Mouse (Mus musculus) heart, adult 2 months (tissue): ENCODE measurements around the gene Palm2. TPM values are rescaled to one million over a fixed set of nuclear protein-coding genes. Genes with fewer than 3 reads are reported as not detected.

Experiments used
- DNase-seq, 2 experiments: peaks; one replicate each; pipeline ENCODE4 v3.0.0; 2021
- H3K27ac ChIP-seq: fragments of 200-600 bp; 2 replicates; pipeline ENCODE4 v1.8.1; 2022
- H3K27me3 ChIP-seq: fragments of 200-500 bp; 2 replicates; pipeline ENCODE4 v1.6.1; 2012; ENCODE audit warnings: mild to moderate bottlenecking, low read length, inconsistent platforms, mixed read lengths; ENCODE audit not compliant: control insufficient read depth, insufficient read depth
- H3K36me3 ChIP-seq: fragments of 200-500 bp; 2 replicates; pipeline ENCODE4 v1.6.1; 2012; ENCODE audit warnings: low read length, inconsistent platforms; ENCODE audit not compliant: control insufficient read depth, insufficient read depth
- H3K4me1 ChIP-seq: fragments of 200-500 bp; 2 replicates; pipeline ENCODE4 v1.6.1; 2011; ENCODE audit warnings: low read length; ENCODE audit not compliant: control insufficient read depth, insufficient read depth
- H3K4me3 ChIP-seq: fragments of 200-600 bp; 2 replicates; pipeline ENCODE4 v1.8.1; 2022
- H3K79me2 ChIP-seq: fragments of 200-500 bp; replicated peaks from 2 replicates; pipeline ENCODE4 v1.6.1; 2012; ENCODE audit warnings: mild to moderate bottlenecking, inconsistent platforms, low read length, moderate library complexity, mixed read lengths; ENCODE audit not compliant: control insufficient read depth, insufficient read depth
- H3K9ac ChIP-seq: fragments of 200-500 bp; 2 replicates; pipeline ENCODE4 v1.6.1; 2012; ENCODE audit warnings: low read depth, mild to moderate bottlenecking, control low read depth, inconsistent platforms, low read length, mixed read lengths
- CTCF ChIP-seq: fragments of 200-600 bp; IDR thresholded peaks from 2 replicates; pipeline ENCODE4 v1.8.1; 2022; ENCODE audit warnings: antibody characterized with exemption, mild to moderate bottlenecking, moderate library complexity
- EP300 ChIP-seq: fragments of 200-500 bp; IDR thresholded peaks from 2 replicates; pipeline ENCODE4 v1.6.1; 2011; ENCODE audit warnings: low read depth, low read length, control low read depth; ENCODE audit not compliant: insufficient read depth
- POLR2A ChIP-seq: fragments of 200-500 bp; IDR thresholded peaks from 2 replicates; pipeline ENCODE4 v1.6.1; 2011; ENCODE audit warnings: mild to moderate bottlenecking, low read depth, low read length, control low read depth; ENCODE audit not compliant: insufficient read depth
- WGBS: fragments of 180-500 bp; shearing (Covaris S2); methylation state at CpG from one replicate; pipeline ENCODE4 v1.1.7; 2018; 5-methylcytosine and 5-hydroxymethylcytosine counted together
- intact Hi-C: fragments of 180-260 bp; cut with DNase I; formaldehyde crosslinking; loops from one replicate; pipeline ENCODE4 v1.15.1; 2025
- polyA plus RNA-seq: library from polyadenylated mRNA; depleted of rRNA; stranded (reverse); fragments of >200 nt; gene quantifications from 2 replicates; pipeline ENCODE4 v1.2.3, GENCODE M21; 2012
- total RNA-seq, 2 experiments: library from RNA; stranded (reverse); gene quantifications; 2 replicates each; pipeline ENCODE4 v1.2.3; 2021

Gene Palm2
- total and polyA plus RNA-seq, 3 experiments, result 0.33 to 13.2 (median 9.9) TPM

DNA sequence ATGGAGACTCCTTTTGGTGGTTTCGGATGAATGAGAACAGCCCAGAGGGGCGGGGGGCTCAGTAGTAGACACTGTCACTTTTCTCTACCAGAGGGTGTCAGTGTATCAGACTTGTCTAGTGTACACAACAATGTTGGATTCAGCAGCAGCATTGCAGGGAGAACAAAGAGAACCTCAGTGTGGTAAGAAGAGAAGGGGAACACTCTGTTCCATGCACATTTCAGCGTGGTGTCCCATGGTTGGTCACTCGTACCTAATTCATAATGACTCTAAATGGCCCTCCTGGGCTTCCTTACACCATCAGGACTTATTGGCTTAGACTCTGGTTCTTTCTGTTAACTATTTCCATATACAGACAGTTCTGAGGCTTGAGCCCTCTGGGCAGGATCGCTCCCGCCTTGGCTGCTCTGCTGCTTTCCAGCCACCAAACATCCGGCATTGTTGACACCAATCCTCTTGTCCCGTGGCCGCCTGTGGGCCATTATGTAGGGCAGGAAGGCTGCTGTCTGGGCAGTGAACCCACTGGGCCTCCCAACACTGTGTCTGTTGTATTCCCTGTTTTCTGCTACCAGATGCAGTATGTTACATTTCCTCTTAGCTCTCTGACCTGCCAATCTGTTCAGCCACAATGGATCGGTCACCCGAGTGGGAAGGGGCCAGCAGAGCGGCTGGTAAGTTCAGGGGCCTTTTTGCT is 264.0 kb downstream of the Palm2 start:
- DNase-seq, result no peak
- intact Hi-C loops, result no loop called here
- Histone ChIP-seq H3K9ac (no peak overlapping the region), H3K27ac (no peak overlapping the region), H3K4me3 (no peak overlapping the region), H3K79me2 (no peaks in the 10 kb centered on the region), H3K4me1 (peaks cover 2% of the 10 kb centered on the region; the same call in 1 of the 2 replicates), H3K36me3 (no peaks in the 10 kb centered on the region), H3K27me3 (no peaks in the 10 kb centered on the region)
- TF ChIP-seq EP300 (no peak), POLR2A (no peak), CTCF (no peak)
- 85% methylated on average over 12 of the region's 12 CpGs for WGBS

DNA sequence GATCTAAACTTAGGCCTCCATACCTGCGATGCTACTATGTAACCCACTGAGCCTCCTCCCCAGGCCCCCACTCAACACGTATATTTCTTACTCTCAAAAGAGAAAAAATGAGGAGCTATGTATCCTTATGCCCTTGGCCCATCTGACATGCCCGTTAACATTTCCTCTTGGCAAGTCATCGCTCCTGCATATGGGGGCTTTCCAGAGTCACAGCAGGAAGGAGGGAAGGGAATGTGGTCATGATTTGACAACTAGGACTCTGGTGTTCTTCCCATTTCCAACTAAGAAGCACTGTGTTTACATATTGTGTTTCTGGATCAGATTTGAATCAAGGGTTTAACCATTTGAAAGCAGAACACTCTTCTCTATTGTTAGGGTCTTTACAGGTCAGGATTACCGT is 267.5 kb downstream of the Palm2 start:
- H3K27ac ChIP-seq, result no peak overlapping the region
- no peak for DNase-seq
- H3K4me1 ChIP-seq, result no peaks in the 10 kb centered on the region
- intact Hi-C loops, result no loop called here
- H3K9ac ChIP-seq, result no peak overlapping the region
- no peaks in the 10 kb centered on the region for H3K27me3 ChIP-seq
- no peak overlapping the region for H3K4me3 ChIP-seq
- TF ChIP-seq CTCF, result no peak
- TF ChIP-seq EP300, result no peak
- TF ChIP-seq POLR2A, result no peak
- H3K79me2 ChIP-seq, result no peaks in the 10 kb centered on the region
- H3K36me3 ChIP-seq, result no peaks in the 10 kb centered on the region
- 67% methylated on average over 5 of the region's 5 CpGs for whole genome bisulfite sequencing

DNA sequence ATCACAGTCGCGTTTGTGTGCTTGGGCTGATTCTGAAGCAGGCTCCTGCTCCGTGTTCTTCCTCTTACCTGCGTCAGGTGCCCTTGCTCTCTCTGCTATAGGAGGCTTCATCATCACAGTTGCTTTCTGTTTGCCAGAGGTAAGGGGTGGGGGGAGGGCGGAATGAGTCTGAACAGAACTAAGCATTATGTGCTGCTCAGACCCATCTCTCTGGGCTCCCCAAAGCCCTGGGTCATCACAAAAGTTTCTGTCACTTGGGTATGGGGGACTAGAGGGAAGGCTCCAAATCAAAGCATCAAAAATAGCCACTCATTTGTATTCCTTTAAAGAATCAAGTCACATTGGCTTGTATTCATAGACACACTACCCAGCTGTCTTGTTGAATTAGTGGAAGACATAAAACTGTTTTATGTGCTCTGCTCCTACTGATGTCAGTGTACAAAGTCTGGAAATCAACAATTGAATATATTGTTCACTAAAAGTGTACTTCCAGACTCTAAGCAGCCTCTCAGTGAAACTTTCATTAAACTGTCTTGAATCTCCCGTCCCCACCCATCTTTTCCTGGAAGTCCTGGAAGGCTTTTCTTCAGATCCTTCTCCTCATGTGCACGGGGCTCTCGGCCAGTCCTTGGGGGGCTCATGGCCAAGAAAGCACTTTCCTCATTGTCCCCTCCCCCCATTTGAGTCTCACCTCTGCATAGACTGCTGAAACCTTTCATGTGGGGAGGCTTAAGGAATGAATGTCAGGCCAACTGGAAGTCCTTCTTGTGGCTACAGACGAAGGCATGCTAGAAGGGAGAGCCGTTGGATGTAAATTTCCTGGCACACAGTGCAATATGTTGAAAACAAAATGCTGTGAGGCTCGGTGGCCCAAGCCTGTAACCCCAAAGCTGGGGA is 269.8 kb downstream of the Palm2 start:
- no peaks in the 10 kb centered on the region for H3K36me3 ChIP-seq
- no peak for DNase-seq
- no peak overlapping the region for H3K4me3 ChIP-seq
- H3K9ac ChIP-seq, result no peak overlapping the region
- intact Hi-C loops, result no loop called here
- H3K79me2 ChIP-seq, result no peaks in the 10 kb centered on the region
- H3K27ac ChIP-seq, result no peak overlapping the region
- TF ChIP-seq POLR2A, result no peak
- TF ChIP-seq CTCF, result no peak
- no peak for TF ChIP-seq EP300
- no peaks in the 10 kb centered on the region for H3K27me3 ChIP-seq
- 65% methylated on average over 11 of the region's 11 CpGs for WGBS
- no peaks in the 10 kb centered on the region for H3K4me1 ChIP-seq

DNA sequence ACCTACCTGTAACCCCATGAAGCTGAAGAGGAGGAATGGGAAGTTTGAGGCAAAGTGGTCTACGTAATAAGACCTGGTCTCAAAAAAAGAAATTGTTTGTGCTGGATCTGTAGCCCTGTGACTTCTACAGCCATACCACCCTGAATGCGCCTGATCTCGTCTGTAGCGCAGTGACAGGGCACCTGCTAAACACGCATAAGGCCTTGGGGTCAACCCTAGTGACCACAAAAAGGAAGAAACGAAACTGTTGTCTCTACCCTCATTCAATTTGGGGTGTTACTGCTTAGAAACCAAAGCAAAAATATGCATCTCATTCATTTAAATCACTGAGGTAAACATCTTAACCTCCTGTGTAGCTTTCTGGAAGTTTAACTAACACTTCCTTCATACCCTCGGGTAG is 270.5 kb downstream of the Palm2 start:
- intact Hi-C loops, result no loop called here
- Histone ChIP-seq H3K36me3 (no peaks in the 10 kb centered on the region), H3K4me3 (no peak overlapping the region), H3K9ac (no peak overlapping the region), H3K27me3 (no peaks in the 10 kb centered on the region), H3K27ac (no peak overlapping the region), H3K79me2 (no peaks in the 10 kb centered on the region), H3K4me1 (no peaks in the 10 kb centered on the region)
- WGBS, result 93% methylated on average over 7 of the region's 7 CpGs
- TF ChIP-seq EP300 (no peak), CTCF (no peak), POLR2A (no peak)
- DNase-seq, result no peak

DNA sequence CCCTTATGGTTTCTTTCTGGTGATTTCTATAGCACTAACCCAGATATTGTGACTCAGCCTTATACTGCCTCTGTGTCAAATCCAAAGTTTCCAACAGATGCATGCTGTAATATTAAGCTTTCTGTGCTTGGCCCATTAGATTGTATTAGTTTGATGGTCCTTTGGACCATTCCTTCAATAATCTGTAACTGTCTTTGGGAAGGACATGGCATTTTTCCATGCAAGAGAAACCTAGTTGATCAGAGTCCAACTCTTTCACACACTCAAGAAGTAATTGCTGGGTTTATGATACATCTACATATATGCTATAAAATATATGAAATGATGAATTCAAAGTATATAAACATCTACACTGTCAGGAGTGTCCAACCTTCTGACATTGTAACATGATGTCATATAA is 281.8 kb downstream of the Palm2 start:
- TF ChIP-seq EP300 (no peak), CTCF (no peak), POLR2A (no peak)
- Histone ChIP-seq H3K4me1 (peaks cover 2% of the 10 kb centered on the region), H3K36me3 (no peaks in the 10 kb centered on the region), H3K79me2 (no peaks in the 10 kb centered on the region), H3K27ac (no peak overlapping the region), H3K9ac (no peak overlapping the region), H3K27me3 (no peaks in the 10 kb centered on the region), H3K4me3 (no peak overlapping the region)
- intact Hi-C loops, result no loop called here
- no peak for DNase-seq

DNA sequence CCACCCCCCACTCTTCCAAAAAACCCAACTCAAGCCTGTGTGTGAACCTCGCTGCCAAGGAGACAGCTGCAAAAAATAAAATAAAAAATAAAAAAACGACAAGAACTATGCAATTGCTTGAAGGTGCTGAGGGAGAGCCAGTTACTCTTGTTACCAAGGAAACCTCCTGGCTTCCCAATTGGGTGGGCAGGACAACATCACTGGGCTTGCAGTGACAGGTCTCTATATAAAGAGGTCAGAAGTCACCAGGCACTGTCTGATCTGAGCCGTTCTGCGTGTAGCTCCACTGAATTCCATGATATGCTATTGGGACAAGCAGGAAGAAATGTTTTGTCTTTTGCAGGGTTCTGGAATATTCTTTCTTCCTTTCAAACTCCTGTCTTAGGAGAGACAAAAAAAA is 282.7 kb downstream of the Palm2 start:
- H3K4me3 ChIP-seq, result no peak overlapping the region
- H3K9ac ChIP-seq, result no peak overlapping the region
- peaks cover 2% of the 10 kb centered on the region for H3K4me1 ChIP-seq
- no peak for DNase-seq
- no peaks in the 10 kb centered on the region for H3K36me3 ChIP-seq
- intact Hi-C loops, result no loop called here
- TF ChIP-seq POLR2A (no peak), CTCF (no peak), EP300 (no peak)
- H3K79me2 ChIP-seq, result no peaks in the 10 kb centered on the region
- 56% methylated on average over 4 of the region's 4 CpGs for WGBS
- no peaks in the 10 kb centered on the region for H3K27me3 ChIP-seq
- H3K27ac ChIP-seq, result no peak overlapping the region
